Mouse (Mus musculus) CH12.LX (cell line): ENCODE data around the gene Ror1. TPM values are rescaled to one million over a fixed set of nuclear protein-coding genes. Genes with fewer than 3 reads are reported as not detected.

Experiments used
- DNase-seq: peaks from one replicate; pipeline ENCODE4 v3.0.0-alpha.2; 2013; ENCODE audit errors: extremely low read depth
- H3K27ac ChIP-seq: 2 replicates; pipeline ENCODE4 v1.5.1; 2012; ENCODE audit warnings: low read depth, mild to moderate bottlenecking, control low read depth, moderate library complexity; ENCODE audit not compliant: insufficient read depth
- H3K27me3 ChIP-seq: replicated peaks from 2 replicates; pipeline ENCODE3; 2012; ENCODE audit warnings: inconsistent platforms
- H3K36me3 ChIP-seq, 2 experiments: replicated peaks in 1 of 2; 2 replicates each; pipeline versions ENCODE3 to v1.6.1; 2012; ENCODE audit warnings: inconsistent platforms in 1 of 2, low read length in 1 of 2, mild to moderate bottlenecking in 1 of 2, mixed read lengths in 1 of 2, moderate library complexity in 1 of 2; ENCODE audit not compliant: control insufficient read depth in 1 of 2, insufficient read depth in 1 of 2
- H3K4me1 ChIP-seq, 2 experiments: 2 replicates each; pipeline ENCODE4 v1.6.1; 2012; ENCODE audit warnings: inconsistent platforms in 1 of 2, moderate library complexity in 1 of 2; ENCODE audit not compliant: insufficient read depth in 2 of 2, control insufficient read depth in 1 of 2
- H3K4me2 ChIP-seq: 2 replicates; pipeline ENCODE4 v1.6.1; 2012; ENCODE audit warnings: low read depth, mild to moderate bottlenecking, control low read depth; ENCODE audit not compliant: poor library complexity, insufficient read depth, severe bottlenecking
- H3K4me3 ChIP-seq, 3 experiments: fragments of 150-350 bp in 1 of 3; sonication (generic) in 1 of 3; replicated peaks in 1 of 3; 2 replicates each; pipeline versions ENCODE3 to v1.5.1; 2011 to 2012; ENCODE audit warnings: low read depth in 2 of 3, low read length in 2 of 3, mild to moderate bottlenecking in 2 of 3, moderate library complexity in 2 of 3, control low read depth in 1 of 3, improper control_type of control experiment in 1 of 3, inconsistent platforms in 1 of 3, mixed read lengths in 1 of 3; ENCODE audit not compliant: poor library complexity in 1 of 3
- H3K79me2 ChIP-seq: replicated peaks from 2 replicates; pipeline ENCODE4 v1.6.1; 2012; ENCODE audit warnings: mild to moderate bottlenecking, moderate library complexity; ENCODE audit not compliant: control insufficient read depth, poor library complexity, insufficient read depth, severe bottlenecking; ENCODE audit errors: extremely low read depth
- H3K9ac ChIP-seq: 2 replicates; pipeline ENCODE4 v1.6.1; 2012; ENCODE audit warnings: low read depth, mild to moderate bottlenecking, control low read depth, moderate library complexity; ENCODE audit not compliant: insufficient read depth
- H3K9me3 ChIP-seq: replicated peaks from 2 replicates; pipeline ENCODE3; 2012; ENCODE audit warnings: low read length, inconsistent platforms, mixed read lengths
- CHD1 ChIP-seq: IDR thresholded peaks from 2 replicates; pipeline ENCODE4 v1.6.1; 2012; ENCODE audit warnings: low read depth, low read length, improper control_type of control experiment, inconsistent platforms
- CTCF ChIP-seq, 2 experiments: IDR thresholded peaks in 1 of 2; conservative IDR thresholded peaks in 1 of 2; 2 replicates each; pipeline ENCODE4 v1.5.1; 2011 to 2012; ENCODE audit warnings: low read depth in 2 of 2, low read length in 2 of 2, improper control_type of control experiment in 1 of 2, inconsistent platforms in 1 of 2, mild to moderate bottlenecking in 1 of 2, moderate library complexity in 1 of 2
- E2F4 ChIP-seq: IDR thresholded peaks from 2 replicates; pipeline ENCODE4 v1.6.1; 2011; ENCODE audit warnings: low read depth, low read length, improper control_type of control experiment; ENCODE audit not compliant: insufficient replicate concordance
- ELF1 ChIP-seq: IDR thresholded peaks from 2 replicates; pipeline ENCODE4 v1.6.1; 2014; ENCODE audit warnings: low read depth, mild to moderate bottlenecking, inconsistent platforms, low read length, improper control_type of control experiment
- EP300 ChIP-seq: IDR thresholded peaks from 2 replicates; pipeline ENCODE4 v1.6.1; 2011; ENCODE audit warnings: low read length, improper control_type of control experiment
- ETS1 ChIP-seq: conservative IDR thresholded peaks from 2 replicates; pipeline ENCODE4 v1.6.1; 2012; ENCODE audit warnings: low read depth, mild to moderate bottlenecking, inconsistent platforms, low read length, improper control_type of control experiment, moderate library complexity
- GABPA ChIP-seq: IDR thresholded peaks from 2 replicates; pipeline ENCODE4 v1.6.1; 2012; ENCODE audit warnings: low read depth, low read length, improper control_type of control experiment, inconsistent platforms; ENCODE audit not compliant: insufficient replicate concordance
- IRF4 ChIP-seq: IDR thresholded peaks from 2 replicates; pipeline ENCODE4 v1.6.1; 2014; ENCODE audit warnings: low read depth, mild to moderate bottlenecking, inconsistent platforms, low read length, improper control_type of control experiment
- JUN ChIP-seq: IDR thresholded peaks from 2 replicates; pipeline ENCODE4 v1.6.1; 2011; ENCODE audit warnings: low read depth, mild to moderate bottlenecking, low read length, improper control_type of control experiment, moderate library complexity; ENCODE audit not compliant: insufficient read depth
- JUND ChIP-seq: conservative IDR thresholded peaks from 2 replicates; pipeline ENCODE4 v1.6.1; 2011; ENCODE audit warnings: low read depth, low read length, improper control_type of control experiment
- KAT2A ChIP-seq: IDR thresholded peaks from 2 replicates; pipeline ENCODE4 v1.6.1; 2012; ENCODE audit warnings: low read length, improper control_type of control experiment, inconsistent platforms; ENCODE audit not compliant: insufficient replicate concordance
- MAX ChIP-seq: IDR thresholded peaks from 2 replicates; pipeline ENCODE4 v1.6.1; 2011; ENCODE audit warnings: low read length, improper control_type of control experiment
- MAZ ChIP-seq: IDR thresholded peaks from 2 replicates; pipeline ENCODE4 v1.6.1; 2012; ENCODE audit warnings: low read depth, mild to moderate bottlenecking, inconsistent platforms, low read length, improper control_type of control experiment, moderate library complexity
- MEF2A ChIP-seq: IDR thresholded peaks from 2 replicates; pipeline ENCODE4 v1.6.1; 2014; ENCODE audit warnings: low read depth, mild to moderate bottlenecking, inconsistent platforms, low read length, improper control_type of control experiment, borderline replicate concordance
- MYC ChIP-seq: IDR thresholded peaks from 2 replicates; pipeline ENCODE4 v1.6.1; 2011; ENCODE audit warnings: low read depth, mild to moderate bottlenecking, improper control_type of control experiment, low read length
- NELFE ChIP-seq: IDR thresholded peaks from 2 replicates; pipeline ENCODE4 v1.6.1; 2011; ENCODE audit warnings: low read depth, low read length, improper control_type of control experiment
- PAX5 ChIP-seq: IDR thresholded peaks from 2 replicates; pipeline ENCODE4 v1.6.1; 2012; ENCODE audit warnings: low read length, inconsistent platforms, mixed read lengths
- POLR2A ChIP-seq: IDR thresholded peaks from 2 replicates; pipeline ENCODE4 v1.6.1; 2011; ENCODE audit warnings: low read depth, mild to moderate bottlenecking, improper control_type of control experiment, low read length
- RAD21 ChIP-seq: IDR thresholded peaks from 2 replicates; pipeline ENCODE4 v1.6.1; 2011; ENCODE audit warnings: low read depth, mild to moderate bottlenecking, low read length, improper control_type of control experiment, moderate library complexity
- RCOR1 ChIP-seq: conservative IDR thresholded peaks from 2 replicates; pipeline ENCODE4 v1.6.1; 2012; ENCODE audit warnings: low read depth, mild to moderate bottlenecking, inconsistent platforms, low read length, improper control_type of control experiment
- SIN3A ChIP-seq: IDR thresholded peaks from 2 replicates; pipeline ENCODE4 v1.6.1; 2012; ENCODE audit warnings: low read length, improper control_type of control experiment, inconsistent platforms
- TBP ChIP-seq: conservative IDR thresholded peaks from 2 replicates; pipeline ENCODE4 v1.6.1; 2011; ENCODE audit warnings: low read depth, low read length, improper control_type of control experiment
- ZKSCAN1 ChIP-seq: IDR thresholded peaks from 2 replicates; pipeline ENCODE4 v1.6.1; 2012; ENCODE audit warnings: low read depth, inconsistent platforms, low read length, improper control_type of control experiment, borderline replicate concordance
- ZMIZ1 ChIP-seq: IDR thresholded peaks from 2 replicates; pipeline ENCODE4 v1.6.1; 2012; ENCODE audit warnings: low read depth, mild to moderate bottlenecking, inconsistent platforms, low read length, improper control_type of control experiment
- ZNF384 ChIP-seq: IDR thresholded peaks from 2 replicates; pipeline ENCODE4 v1.6.1; 2012; ENCODE audit warnings: low read depth, low read length, improper control_type of control experiment, inconsistent platforms
- dilution Hi-C: fragments of 300-500 bp; cut with MboI; formaldehyde crosslinking; loops from 2 replicates; pipeline ENCODE4 v1.14.3; 2020; ENCODE audit warnings: low sequenced_read_pairs; ENCODE audit not compliant: extremely low pct_unique_long_range_greater_than_20kb, extremely low pct_ligation_motif_present
- in situ Hi-C: fragments of 300-500 bp; cut with MboI; formaldehyde crosslinking; loops from 3 replicates; pipeline ENCODE4 v1.14.3; 2019; ENCODE audit warnings: low sequenced_read_pairs, low pct_ligation_motif_present, low pct_unique_long_range_greater_than_20kb, mixed read lengths
- polyA plus RNA-seq: library from polyadenylated mRNA; unstranded; fragments of >175 nt; gene quantifications from 2 replicates; pipeline ENCODE4 v1.2.1, GENCODE M21; 2012; ENCODE audit warnings: low read depth; ENCODE audit not compliant: insufficient read length
- total RNA-seq, 2 experiments: library from RNA; depleted of rRNA; stranded (reverse); fragments of 300-350 nt in 1 of 2; fragments of >200 nt in 1 of 2; gene quantifications; 2 replicates each; pipeline ENCODE4 v1.2.3; 2012 to 2014

Gene Ror1
- total and polyA plus RNA-seq, 3 experiments, result not detected

- H3K4me2 ChIP-seq, result no peak overlapping the region
- no peak for DNase-seq
- H3K4me1 ChIP-seq, result no peaks in the 10 kb centered on the region
- no peak overlapping the region for H3K27ac ChIP-seq
- dilution Hi-C loops, result no loop called here
- no peaks in the 10 kb centered on the region for H3K36me3 ChIP-seq
- H3K9ac ChIP-seq, result no peak overlapping the region
- no peaks in the 10 kb centered on the region for H3K79me2 ChIP-seq
- H3K9me3 ChIP-seq, result no peaks in the 10 kb centered on the region
- TF ChIP-seq RAD21 (no peak), ZKSCAN1 (no peak), RCOR1 (no peak), KAT2A (no peak), E2F4 (no peak), JUND (no peak), MAX (no peak), POLR2A (no peak), EP300 (no peak), MYC (no peak), CTCF (conservative IDR thresholded peaks at IDR 0.05 in 1 of 2, IDR thresholded peaks at IDR 0.05 in 1 of 2; ENCODE audit: low read depth in 2 of 2, low read length in 2 of 2) (no peak), ETS1 (no peak), ELF1 (no peak)
- in situ Hi-C loops, result no loop called here
- H3K4me3 ChIP-seq, result no peak overlapping the region
- H3K27me3 ChIP-seq, result peaks cover 17% of the 10 kb centered on the region
Measured at GRCm38 (mm10) chr4:100119431-100119830, 23.8 kb downstream of the Ror1 start.

GRCm38 (mm10) chr4:100120547-100120946, 25.0 kb downstream of the Ror1 start:
- Histone ChIP-seq H3K4me1 (no peaks in the 10 kb centered on the region), H3K4me2 (no peak overlapping the region), H3K27me3 (peaks cover 15% of the 10 kb centered on the region), H3K4me3 (no peak overlapping the region), H3K79me2 (no peaks in the 10 kb centered on the region), H3K36me3 (no peaks in the 10 kb centered on the region), H3K27ac (no peak overlapping the region), H3K9me3 (no peaks in the 10 kb centered on the region), H3K9ac (no peak overlapping the region)
- no peak for DNase-seq
- in situ Hi-C loops, result no loop called here
- dilution Hi-C loops, result no loop called here
- TF ChIP-seq RAD21, result no peak
- TF ChIP-seq MAZ, result no peak
- TF ChIP-seq MYC, result no peak
- no peak for TF ChIP-seq IRF4
- no peak for TF ChIP-seq CHD1
- TF ChIP-seq MEF2A, result no peak
- TF ChIP-seq ZKSCAN1, result no peak
- TF ChIP-seq GABPA, result no peak
- no peak for TF ChIP-seq ZMIZ1
- TF ChIP-seq KAT2A, result no peak
- no peak for TF ChIP-seq PAX5
- TF ChIP-seq MAX, result no peak
- TF ChIP-seq ZNF384, result no peak
- TF ChIP-seq ETS1, result no peak
- no peak for TF ChIP-seq TBP
- TF ChIP-seq NELFE, result no peak
- TF ChIP-seq SIN3A, result no peak
- TF ChIP-seq CTCF (conservative IDR thresholded peaks at IDR 0.05 in 1 of 2, IDR thresholded peaks at IDR 0.05 in 1 of 2; ENCODE audit: low read depth in 2 of 2, low read length in 2 of 2), result no peak
- no peak for TF ChIP-seq JUN
